Mouse (Mus musculus) megakaryocyte, embryonic 14.5 days (primary cell): ENCODE measurements around the gene Nktr.

Experiments used
- FLI1 ChIP-seq: IDR thresholded peaks from 2 replicates; pipeline ENCODE4 v1.6.1; 2012; ENCODE audit warnings: low read length, inconsistent platforms, mixed read lengths
- GATA1 ChIP-seq: IDR thresholded peaks from 3 replicates; pipeline ENCODE4 v1.6.1; 2012; ENCODE audit warnings: mixed read lengths, low read length, inconsistent platforms, borderline replicate concordance

DNA sequence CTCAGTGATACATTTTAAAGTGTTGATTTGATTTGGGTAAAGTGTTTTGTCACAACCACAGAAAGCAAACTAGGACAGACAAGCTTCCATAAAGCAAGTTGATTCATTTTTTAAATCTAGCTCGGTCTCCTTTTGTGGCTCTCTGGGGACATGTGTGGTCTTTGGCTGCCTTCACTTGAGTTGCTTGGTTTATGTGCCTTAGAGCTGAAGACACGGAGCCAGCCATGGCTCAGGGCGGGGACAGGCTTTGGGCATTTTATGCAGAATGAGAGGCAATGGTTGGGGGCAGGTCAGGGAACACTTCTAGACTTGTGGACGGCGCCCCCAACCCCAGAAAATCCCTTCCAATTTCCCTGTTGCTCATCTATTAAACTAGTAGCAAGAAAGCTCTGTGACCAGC lies 45.3 kb upstream of the Nktr start:
- TF ChIP-seq GATA1 = no peak
- TF ChIP-seq FLI1 = no peak
